ENCODE assay signal across 25 mouse cellular contexts in genomic region chr7:75559915-75560314, GRCm38 (mm10).
DNase-seq lines count a peak whose midpoint lies in the region; ATAC-seq lines count a peak whose summit lies in the region.
"Had no signal": no experiment of that assay in that cellular context is flagged by ENCODE, and none has a peak within 500 bp of the region (broad histone marks: within the 10 kb centered on the region; RNA-seq: fewer than 3 reads in every experiment).

No protein-coding gene starts in this region.

- H3K4me1 ChIP-seq in limb, embryonic 12.5 days (replicated peaks): peaks cover 34% of the 10 kb centered on the region
- H3K4me1 ChIP-seq in limb, embryonic 10.5 days: peaks cover 12% of the 10 kb centered on the region
- H3K4me1 ChIP-seq in embryonic facial prominence, embryonic 15.5 days: peaks cover 34% of the 10 kb centered on the region
- H3K4me1 ChIP-seq in stomach, embryonic 16.5 days (ENCODE audit: control insufficient read depth, insufficient read depth, low read length): peaks cover 34% of the 10 kb centered on the region
- H3K4me1 ChIP-seq: forebrain, embryonic 13.5 days; midbrain, embryonic 15.5 days had no signal

- H3K4me2 ChIP-seq in limb, embryonic 12.5 days: no peak overlapping the region
- no peak overlapping the region for H3K4me2 ChIP-seq in embryonic facial prominence, embryonic 15.5 days (replicated peaks)
- no peak overlapping the region for H3K4me2 ChIP-seq in stomach, embryonic 16.5 days (ENCODE audit: low read depth, low read length)
- H3K4me2 ChIP-seq: forebrain, embryonic 13.5 days; heart, embryonic 12.5 days; hindbrain, embryonic 14.5 days; kidney, embryonic 15.5 days; midbrain, embryonic 15.5 days had no signal

- no peaks in the 10 kb centered on the region for H3K36me3 ChIP-seq in limb, embryonic 12.5 days
- no peaks in the 10 kb centered on the region for H3K36me3 ChIP-seq in limb, embryonic 10.5 days
- no peaks in the 10 kb centered on the region for H3K36me3 ChIP-seq in embryonic facial prominence, embryonic 15.5 days
- H3K36me3 ChIP-seq in stomach, embryonic 16.5 days (ENCODE audit: control insufficient read depth, insufficient read depth, low read length): no peaks in the 10 kb centered on the region
- H3K36me3 ChIP-seq: G1E; heart, embryonic 12.5 days; kidney, embryonic 15.5 days; midbrain, embryonic 10.5 days; midbrain, embryonic 15.5 days had no signal

- 0 out of 2 replicates have a peak overlapping the region, but pooled peaks have one; percentile 82 for H3K27ac ChIP-seq in limb, embryonic 12.5 days
- H3K27ac ChIP-seq in limb, embryonic 10.5 days: no peak overlapping the region
- peak overlapping the region; percentile 39; the same call in 1 of the 2 replicates for H3K27ac ChIP-seq in embryonic facial prominence, embryonic 15.5 days (replicated peaks)
- H3K27ac ChIP-seq in stomach, embryonic 16.5 days (ENCODE audit: low read length): 0 out of 2 replicates have a peak overlapping the region, but pooled peaks have one; percentile 9
- H3K27ac ChIP-seq: forebrain, embryonic 13.5 days; hindbrain, embryonic 14.5 days; layer of hippocampus, adult 2 months; macrophage; midbrain, embryonic 10.5 days; midbrain, embryonic 15.5 days had no signal

- H3K9me3 ChIP-seq in limb, embryonic 12.5 days: no peaks in the 10 kb centered on the region
- no peaks in the 10 kb centered on the region for H3K9me3 ChIP-seq in limb, embryonic 10.5 days (replicated peaks)
- H3K9me3 ChIP-seq in embryonic facial prominence, embryonic 15.5 days (replicated peaks): no peaks in the 10 kb centered on the region
- no peaks in the 10 kb centered on the region for H3K9me3 ChIP-seq in stomach, embryonic 16.5 days (replicated peaks; ENCODE audit: control insufficient read depth, low read length)
- H3K9me3 ChIP-seq: forebrain, embryonic 13.5 days; G1E; heart, embryonic 12.5 days; kidney, embryonic 15.5 days; midbrain, embryonic 10.5 days; midbrain, embryonic 15.5 days had no signal

- H3K9ac ChIP-seq in limb, embryonic 12.5 days (replicated peaks): no peak overlapping the region
- no peak overlapping the region for H3K9ac ChIP-seq in embryonic facial prominence, embryonic 15.5 days
- no peak overlapping the region for H3K9ac ChIP-seq in stomach, embryonic 16.5 days (ENCODE audit: low read length)
- H3K9ac ChIP-seq: forebrain, embryonic 13.5 days; heart, embryonic 12.5 days; hindbrain, embryonic 14.5 days; kidney, embryonic 15.5 days; liver, postnatal 0 days; midbrain, embryonic 15.5 days had no signal

- no peak overlapping the region for H3K4me3 ChIP-seq in limb, embryonic 12.5 days (replicated peaks)
- H3K4me3 ChIP-seq in limb, embryonic 10.5 days: no peak overlapping the region
- H3K4me3 ChIP-seq in embryonic facial prominence, embryonic 15.5 days (replicated peaks): no peak overlapping the region
- H3K4me3 ChIP-seq in stomach, embryonic 16.5 days (replicated peaks; ENCODE audit: low read length): no peak overlapping the region
- H3K4me3 ChIP-seq: forebrain, embryonic 13.5 days; heart, embryonic 12.5 days; kidney, embryonic 15.5 days; layer of hippocampus, adult 2 months; midbrain, embryonic 10.5 days; midbrain, embryonic 15.5 days had no signal

- ATAC-seq in limb, embryonic 12.5 days (ENCODE audit: insufficient number of reproducible peaks, insufficient read depth, low FRiP score, low TSS enrichment, low read depth): no peak
- peak; percentile 66 for ATAC-seq in CD4-positive, CD25-positive, alpha-beta regulatory T cell, adult 4 months
- no peak for ATAC-seq in embryonic facial prominence, embryonic 15.5 days (ENCODE audit: insufficient number of reproducible peaks, low FRiP score, low TSS enrichment, low read depth)
- no peak for ATAC-seq in stomach, embryonic 16.5 days (ENCODE audit: insufficient read depth, low FRiP score)
- ATAC-seq: forebrain, embryonic 13.5 days; liver, postnatal 0 days; midbrain, embryonic 15.5 days had no signal

- DNase-seq in limb, embryonic 10.5 days (ENCODE audit: low spot score): no peak
- no peak for DNase-seq in ovary, adult 18-20 months (ENCODE audit: low spot score)
- no peak for DNase-seq in layer of hippocampus, adult 9-11 months
- DNase-seq: adrenal gland, postnatal 25 days; cerebellum, adult 11-12 months; cerebellum, adult 9-11 months; gastrocnemius, postnatal 14 days; heart, postnatal 10 days; kidney, adult 18-20 months; kidney, postnatal 25 days; liver, postnatal 0 days; thymus, postnatal 25 days had no signal

- H3K27me3 ChIP-seq in limb, embryonic 12.5 days: no peaks in the 10 kb centered on the region
- H3K27me3 ChIP-seq in limb, embryonic 10.5 days (ENCODE audit: low read depth, poor library complexity, severe bottlenecking): no peaks in the 10 kb centered on the region
- H3K27me3 ChIP-seq in embryonic facial prominence, embryonic 15.5 days: no peaks in the 10 kb centered on the region
- H3K27me3 ChIP-seq in stomach, embryonic 16.5 days (ENCODE audit: control insufficient read depth, insufficient read depth, low read length): no peaks in the 10 kb centered on the region
- H3K27me3 ChIP-seq: forebrain, embryonic 13.5 days; heart, embryonic 12.5 days; kidney, embryonic 15.5 days; midbrain, embryonic 15.5 days had no signal

- WGBS in limb, embryonic 12.5 days: 93% methylated on average over 4 of the region's 4 CpGs
- 90% methylated on average over 4 of the region's 4 CpGs for WGBS in limb, embryonic 10.5 days
- 74% methylated on average over 4 of the region's 4 CpGs for WGBS in embryonic facial prominence, embryonic 15.5 days
- 87% methylated on average over 4 of the region's 4 CpGs for WGBS in stomach, embryonic 16.5 days
